Mouse (Mus musculus) embryonic facial prominence, embryonic 14.5 days (tissue): ENCODE measurements at regions not wholly inside any gene's neighbourhood (a gene's known extent, or its start where the extent isn't known, plus 50 kb on each side); places are given as distances from the start of the nearest gene placed in this dataset.

Source experiments
- ATAC-seq: fragments of 200-750 bp; cut with Nextera tagmentation; 2 replicates; pipeline ENCODE4 v1.8.0; 2017; ENCODE audit warnings: low read depth, moderate number of reproducible peaks, moderate TSS enrichment
- DNase-seq: peaks from one replicate; pipeline ENCODE4 v3.0.0-alpha.2; 2015; ENCODE audit warnings: low spot score
- H3K27ac ChIP-seq: fragments of 300-500 bp; sonication (generic); replicated peaks from 2 replicates; pipeline ENCODE4 v1.5.1; 2014; ENCODE audit warnings: low read depth, mild to moderate bottlenecking, low read length, moderate library complexity
- H3K27me3 ChIP-seq: fragments of 300-500 bp; sonication (generic); replicated peaks from 2 replicates; pipeline ENCODE4 v1.6.1; 2014; ENCODE audit warnings: low read length; ENCODE audit not compliant: control insufficient read depth, insufficient read depth
- H3K36me3 ChIP-seq: fragments of 300-500 bp; sonication (generic); 2 replicates; pipeline ENCODE4 v1.6.1; 2014; ENCODE audit warnings: low read length, mixed read lengths; ENCODE audit not compliant: control insufficient read depth, insufficient read depth
- H3K4me1 ChIP-seq: fragments of 300-500 bp; sonication (generic); 2 replicates; pipeline ENCODE4 v1.6.1; 2014; ENCODE audit warnings: antibody characterized with exemption, low read length; ENCODE audit not compliant: control insufficient read depth, insufficient read depth
- H3K4me2 ChIP-seq: fragments of 300-500 bp; sonication (generic); 2 replicates; pipeline ENCODE4 v1.6.1; 2014; ENCODE audit warnings: low read depth, mild to moderate bottlenecking, low read length, moderate library complexity, mixed read lengths
- H3K4me3 ChIP-seq: fragments of 300-500 bp; sonication (generic); 2 replicates; pipeline ENCODE4 v1.5.1; 2014; ENCODE audit warnings: low read depth, mild to moderate bottlenecking, low read length
- H3K9ac ChIP-seq: fragments of 300-500 bp; sonication (generic); 2 replicates; pipeline ENCODE4 v1.6.1; 2014; ENCODE audit warnings: low read depth, mild to moderate bottlenecking, low read length, moderate library complexity, mixed read lengths
- H3K9me3 ChIP-seq: fragments of 300-500 bp; sonication (generic); 2 replicates; pipeline ENCODE4 v1.6.1; 2016; ENCODE audit warnings: low read length; ENCODE audit not compliant: control insufficient read depth
- WGBS: fragments of 180-500 bp; shearing (Covaris S2); extraction: QIAGEN DNeasy Blood & Tissue Kit; methylation state at CpG from one replicate; pipeline ENCODE4 v1.1.7; 2014; 5-methylcytosine and 5-hydroxymethylcytosine counted together

DNA sequence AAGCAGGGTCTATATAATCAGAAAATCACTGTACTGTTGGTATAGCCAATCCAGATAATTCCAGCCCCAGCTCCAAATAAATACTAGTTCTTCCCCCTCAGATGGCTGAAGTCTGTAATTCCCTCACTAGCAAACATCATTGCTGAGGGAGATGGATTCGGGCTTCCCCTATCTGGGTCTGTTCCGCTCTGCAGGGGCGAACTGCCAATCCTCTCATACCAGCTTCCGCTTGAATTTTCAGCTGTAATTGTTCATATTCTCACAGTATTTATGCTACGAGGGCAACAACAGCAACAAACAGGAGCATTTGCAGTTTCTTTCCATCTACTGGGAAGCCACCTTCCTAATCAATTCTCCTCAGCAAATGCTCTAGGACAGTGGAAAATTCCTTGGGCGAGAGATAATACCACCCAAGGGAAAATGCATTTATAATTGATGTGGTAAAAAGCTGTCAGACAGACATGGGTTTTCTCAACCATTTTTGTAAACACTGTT lies 1201.4 kb upstream of the Klhl29 start:
- no peaks in the 10 kb centered on the region for H3K27me3 ChIP-seq
- no peak for ATAC-seq
- WGBS = 56% methylated on average over 6 of the region's 6 CpGs

More for the DNA sequence above, 1201.4 kb upstream of the Klhl29 start:
- Histone ChIP-seq H3K4me1 (no peaks in the 10 kb centered on the region), H3K4me2 (no peak overlapping the region), H3K36me3 (no peaks in the 10 kb centered on the region), H3K27ac (no peak overlapping the region), H3K9me3 (no peaks in the 10 kb centered on the region), H3K4me3 (no peak overlapping the region), H3K9ac (no peak overlapping the region)
- DNase-seq = peak; percentile 39
